Mouse (Mus musculus): ENCODE measurements around the gene Zbtb5.

DNA sequence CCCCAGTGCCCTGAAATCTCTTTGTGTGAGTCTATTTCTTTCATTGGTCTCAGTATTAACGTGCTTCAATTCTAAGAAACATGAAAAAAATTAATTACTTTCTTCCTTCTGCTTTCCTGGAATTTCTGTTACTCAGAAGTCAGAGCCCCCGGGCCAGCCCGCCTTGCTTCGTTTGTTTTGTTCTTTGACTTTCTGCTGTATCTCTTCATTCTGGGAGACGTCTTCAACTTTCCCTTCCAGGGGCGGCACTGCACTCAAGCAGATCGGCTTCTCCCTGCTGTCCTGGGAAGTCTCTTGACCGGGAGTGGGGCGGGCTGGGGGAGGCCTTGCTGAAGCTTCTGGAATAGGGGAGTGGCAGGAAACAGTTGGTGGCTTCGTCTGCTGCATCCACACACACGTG is 49.1 kb downstream of the Zbtb5 start:
- TF ChIP-seq CTCF (IDR thresholded peaks at IDR 0.05; ENCODE audit: borderline replicate concordance, control insufficient read depth, extremely low read depth, insufficient read depth, low read length, poor library complexity) (no peak), POLR2A (IDR thresholded peaks at IDR 0.05; ENCODE audit: control insufficient read depth, extremely low read depth, insufficient read depth, low read length, poor library complexity) (no peak)

Measured in thymus, adult 2 months (tissue).